8 mouse cellular contexts compared by ENCODE assay signal in the genomic region with DNA sequence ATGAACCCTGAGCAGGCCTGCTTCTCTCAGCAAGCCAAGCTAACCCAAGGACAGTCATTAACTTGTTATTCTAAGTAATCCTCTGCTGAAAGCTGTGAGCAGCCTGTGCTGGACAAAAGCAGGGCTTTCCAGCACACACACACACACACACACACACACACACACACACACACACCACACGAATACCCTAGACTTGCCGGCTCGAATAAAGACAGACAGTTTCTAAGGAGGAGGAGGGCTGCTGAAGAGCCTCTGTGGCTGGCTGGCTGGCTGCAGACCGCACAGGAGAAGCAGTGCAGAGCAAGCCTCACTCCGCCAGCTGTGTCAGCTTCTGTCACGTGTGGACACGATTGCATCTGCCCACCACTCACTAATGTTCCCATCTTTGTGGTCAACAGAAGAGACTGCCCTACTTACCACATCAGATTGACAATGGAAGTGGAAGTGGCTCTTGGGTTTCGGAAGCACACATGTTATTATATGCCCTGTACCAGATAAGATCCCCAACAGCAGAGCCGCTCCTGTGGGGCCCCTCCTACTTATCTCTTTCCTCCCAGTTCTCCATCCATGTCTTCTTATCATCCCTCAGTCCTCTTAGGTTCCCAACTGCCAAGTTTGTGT.
A peak's percentile ranks its signal among the peaks of the same experiment; 100 is the strongest.
DNase-seq lines count a peak whose midpoint lies in the region; ATAC-seq lines count a peak whose summit lies in the region.

No protein-coding gene starts in this region.

- no peaks in the 10 kb centered on the region for H3K36me3 ChIP-seq in forebrain, embryonic 16.5 days (ENCODE audit: control insufficient read depth, insufficient read depth)
- H3K36me3 ChIP-seq in kidney, embryonic 16.5 days (ENCODE audit: insufficient read depth, low read length), result no peaks in the 10 kb centered on the region
- H3K36me3 ChIP-seq in midbrain, embryonic 12.5 days, result no peaks in the 10 kb centered on the region

- H3K9ac ChIP-seq in forebrain, embryonic 16.5 days (replicated peaks; ENCODE audit: low read depth, low read length), result no peak overlapping the region
- H3K9ac ChIP-seq in kidney, embryonic 16.5 days (replicated peaks; ENCODE audit: low read length), result no peak overlapping the region
- H3K9ac ChIP-seq in midbrain, embryonic 12.5 days (replicated peaks), result 0 out of 2 replicates have a peak overlapping the region, but pooled peaks have one; percentile 17

- peaks cover 9% of the 10 kb centered on the region for H3K4me1 ChIP-seq in forebrain, embryonic 16.5 days (replicated peaks; ENCODE audit: control insufficient read depth, insufficient read depth, low read length)
- H3K4me1 ChIP-seq in kidney, embryonic 16.5 days (ENCODE audit: insufficient read depth, low read length), result peaks cover 52% of the 10 kb centered on the region
- H3K4me1 ChIP-seq in midbrain, embryonic 12.5 days, result peaks cover 25% of the 10 kb centered on the region

- DNase-seq in spleen, postnatal 10 days (ENCODE audit: low spot score in 2 of 2), result peak; percentile 30 to 31
- no peak for DNase-seq in spleen, adult 18-20 months
- DNase-seq in gastrocnemius, adult 18-20 months (ENCODE audit: low spot score), result no peak
- no peak for DNase-seq in gastrocnemius, postnatal 36 days
- DNase-seq in gastrocnemius, postnatal 14 days, result no peak

- H3K27me3 ChIP-seq in forebrain, embryonic 16.5 days (replicated peaks; ENCODE audit: control insufficient read depth, insufficient read depth, low read length), result no peaks in the 10 kb centered on the region
- no peaks in the 10 kb centered on the region for H3K27me3 ChIP-seq in kidney, embryonic 16.5 days (ENCODE audit: insufficient read depth, low read length)
- no peaks in the 10 kb centered on the region for H3K27me3 ChIP-seq in midbrain, embryonic 12.5 days

- no peak overlapping the region for H3K4me2 ChIP-seq in forebrain, embryonic 16.5 days (ENCODE audit: low read length)
- H3K4me2 ChIP-seq in kidney, embryonic 16.5 days (replicated peaks; ENCODE audit: low read depth, low read length), result no peak overlapping the region
- peak overlapping the region; percentile 12; the same call in 1 of the 2 replicates for H3K4me2 ChIP-seq in midbrain, embryonic 12.5 days (replicated peaks)

- intact Hi-C loops in gastrocnemius, postnatal 36 days (cut with DNase I), result no loop called here
- intact Hi-C loops in gastrocnemius, postnatal 14 days (cut with DNase I; ENCODE audit: low total_unique reads), result no loop called here

- H3K27ac ChIP-seq in forebrain, embryonic 16.5 days (ENCODE audit: low read length), result no peak overlapping the region
- H3K27ac ChIP-seq in kidney, embryonic 16.5 days (ENCODE audit: low read length), result peak overlapping the region; percentile 67
- H3K27ac ChIP-seq in midbrain, embryonic 12.5 days (replicated peaks), result peak overlapping the region; percentile 49

- 20% methylated on average over 9 of the region's 9 CpGs for WGBS in forebrain, embryonic 16.5 days
- WGBS in kidney, embryonic 16.5 days, result 35% methylated on average over 9 of the region's 9 CpGs
- 13% methylated on average over 9 of the region's 9 CpGs for WGBS in midbrain, embryonic 12.5 days

- H3K4me3 ChIP-seq in forebrain, embryonic 16.5 days (replicated peaks; ENCODE audit: low read length), result no peak overlapping the region
- H3K4me3 ChIP-seq in kidney, embryonic 16.5 days (ENCODE audit: low read length), result no peak overlapping the region
- no peak overlapping the region for H3K4me3 ChIP-seq in midbrain, embryonic 12.5 days

- peak; percentile 79 for ATAC-seq in forebrain, embryonic 16.5 days
- ATAC-seq in kidney, embryonic 16.5 days (ENCODE audit: low FRiP score, low TSS enrichment), result peak; percentile 59
- peak; percentile 85 for ATAC-seq in midbrain, embryonic 12.5 days (ENCODE audit: low FRiP score, low read depth)

- H3K9me3 ChIP-seq in forebrain, embryonic 16.5 days (ENCODE audit: control insufficient read depth, low read length), result no peaks in the 10 kb centered on the region
- H3K9me3 ChIP-seq in kidney, embryonic 16.5 days (ENCODE audit: low read length), result no peaks in the 10 kb centered on the region
- H3K9me3 ChIP-seq in midbrain, embryonic 12.5 days, result no peaks in the 10 kb centered on the region

Comparison
In these comparisons a context has a peak if more than half of its experiments do, and no peak if none do; other contexts are left out.
1. DNase-seq: peak in spleen, postnatal 10 days (2 of 2); none in spleen, adult 18-20 months (0 of 2), gastrocnemius, adult 18-20 months (single experiment), gastrocnemius, postnatal 36 days (0 of 2) and gastrocnemius, postnatal 14 days (single experiment).
2. Peak in every context shown above with its lines, with median percentiles within 50 percentile points of each other: ATAC-seq.